Mouse (Mus musculus) spleen, adult 12 weeks (tissue): ENCODE data around the gene Tsga10ip.

ENCODE experiments used
- DNase-seq: peaks from one replicate; pipeline ENCODE4 v3.0.0; 2022; ENCODE audit warnings: low spot score

Gene Tsga10ip

DNA sequence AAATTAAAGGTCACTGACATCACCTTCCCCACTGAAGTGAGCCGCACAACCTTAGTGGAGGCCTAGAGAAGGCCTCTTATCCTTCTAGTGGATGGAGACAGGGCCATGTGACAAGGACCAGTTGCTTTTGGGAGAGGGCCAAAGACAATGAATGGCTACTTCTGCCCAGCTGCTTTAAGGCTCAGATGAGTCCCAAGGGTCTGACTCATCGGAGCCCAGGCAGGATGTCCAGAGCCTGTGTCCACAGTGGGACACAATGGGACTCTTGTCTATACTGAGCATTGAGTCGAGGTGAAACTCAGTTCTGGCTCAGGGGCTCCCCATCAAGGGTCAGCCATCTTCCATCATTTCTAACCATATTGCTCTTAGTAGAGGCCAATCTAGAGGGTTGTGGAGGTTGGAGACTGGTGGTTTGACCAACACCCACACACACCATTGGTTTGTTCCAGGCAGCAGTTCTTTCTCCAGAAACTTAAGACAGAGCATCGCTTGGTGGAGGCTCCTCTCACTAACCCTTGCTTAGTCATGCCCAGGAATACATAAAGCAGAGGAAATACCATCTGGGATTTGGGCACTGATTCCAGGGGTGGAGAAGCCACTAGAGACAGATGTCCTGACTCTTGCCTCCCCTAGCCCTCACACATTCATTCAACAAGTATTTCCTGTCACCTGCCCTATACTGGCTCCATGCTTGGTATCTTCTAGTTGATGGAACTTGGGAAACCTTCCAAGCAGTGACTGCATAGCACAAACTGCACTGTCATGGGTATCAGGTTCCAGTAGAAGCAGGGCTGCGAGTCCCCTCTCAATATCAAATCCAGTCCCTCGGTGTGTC lies 56.8 kb downstream of the Tsga10ip start:
- no peak for DNase-seq

GRCm38 (mm10) chr19:5341360-5341759 lies 61.0 kb downstream of the Tsga10ip start:
- DNase-seq = no peak
